Mouse (Mus musculus) brain, adult 2 months (tissue): ENCODE measurements at regions not wholly inside any gene's neighbourhood (a gene's known extent, or its start where the extent isn't known, plus 50 kb on each side); places are given as distances from the start of the nearest gene placed in this dataset.
A peak's percentile ranks its signal among the peaks of the same experiment; 100 is the strongest.

Experiments used
- DNase-seq: peaks from one replicate; pipeline ENCODE4 v3.0.0; 2011; ENCODE audit warnings: low read depth, low spot score

GRCm38 (mm10) chr5:61495226-61495625 lies 313.4 kb upstream of the G6pd2 start:
- peak; percentile 39 for DNase-seq

- DNase-seq = no peak
Observed at GRCm38 (mm10) chr5:61507406-61507805, 301.2 kb upstream of the G6pd2 start.

DNA sequence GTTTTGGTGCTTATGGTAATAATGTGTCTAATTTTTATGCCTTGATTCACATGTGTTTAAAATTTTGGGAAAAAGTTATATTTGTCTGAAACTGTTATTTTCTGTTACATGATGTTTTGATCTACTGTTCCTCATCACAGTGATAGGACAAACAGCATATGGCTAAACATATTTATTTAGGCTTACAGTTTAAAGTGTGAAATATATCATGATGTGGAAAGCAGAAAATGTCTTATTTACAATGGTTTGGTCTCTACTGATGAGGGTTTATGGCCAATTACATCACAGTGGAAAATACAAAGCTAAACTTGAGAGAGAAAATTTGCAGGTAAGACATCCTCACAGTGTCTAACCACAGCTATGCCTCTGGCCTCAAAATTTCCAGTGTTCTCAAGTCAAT lies 268.1 kb upstream of the G6pd2 start:
- DNase-seq = no peak

- DNase-seq = peak; percentile 37
Observed at GRCm38 (mm10) chr5:61546632-61547492, 261.8 kb upstream of the G6pd2 start.

DNA sequence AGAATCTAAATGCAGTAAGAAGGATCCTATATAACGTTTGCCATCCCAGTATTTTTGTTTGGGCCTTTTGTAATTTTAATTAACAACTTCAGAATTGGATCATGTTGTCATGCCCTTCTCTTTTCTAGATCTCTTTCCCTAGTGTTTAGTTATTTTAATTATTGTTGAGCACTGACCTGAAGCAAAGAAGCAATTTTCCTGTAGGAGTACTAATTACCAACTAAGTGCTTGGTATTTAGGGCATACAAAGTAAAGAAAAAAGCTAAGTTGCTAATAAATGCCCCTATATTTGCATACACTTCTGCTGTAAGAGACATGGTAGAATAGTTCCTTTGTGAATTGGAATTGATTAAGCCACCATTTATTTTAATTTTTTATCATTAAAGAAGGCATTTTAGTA lies 255.1 kb upstream of the G6pd2 start:
- DNase-seq = no peak
